Mouse (Mus musculus): Measurements from ENCODE around the gene Nhlh2. TPM values are rescaled to one million over a fixed set of nuclear protein-coding genes. Genes with fewer than 3 reads are reported as not detected.

Gene Nhlh2
- total and polyA plus RNA-seq, 3 experiments = not detected

GRCm38 (mm10) chr3:102047532-102047931 lies 37.7 kb downstream of the Nhlh2 start:
- H3K36me3 ChIP-seq (replicated peaks in 1 of 2; ENCODE audit: control insufficient read depth in 1 of 2, insufficient read depth in 1 of 2, low read length in 1 of 2) = no peaks in the 10 kb centered on the region
- H3K27me3 ChIP-seq (replicated peaks) = no peaks in the 10 kb centered on the region
- no peak overlapping the region for H3K4me3 ChIP-seq (replicated peaks in 1 of 3; ENCODE audit: low read depth in 2 of 3, low read length in 2 of 3, poor library complexity in 1 of 3)
- no peak for DNase-seq (ENCODE audit: extremely low read depth)
- no peak overlapping the region for H3K4me2 ChIP-seq (ENCODE audit: insufficient read depth, low read depth, poor library complexity, severe bottlenecking)
- no peaks in the 10 kb centered on the region for H3K4me1 ChIP-seq (ENCODE audit: control insufficient read depth in 1 of 2, insufficient read depth in 2 of 2)
- H3K79me2 ChIP-seq (replicated peaks; ENCODE audit: control insufficient read depth, extremely low read depth, insufficient read depth, poor library complexity, severe bottlenecking) = no peaks in the 10 kb centered on the region
- dilution Hi-C loops (cut with MboI; ENCODE audit: extremely low pct_ligation_motif_present, extremely low pct_unique_long_range_greater_than_20kb, low sequenced_read_pairs) = no loop called here
- peaks cover 7% of the 10 kb centered on the region for H3K9me3 ChIP-seq (replicated peaks; ENCODE audit: low read length)
- no peak overlapping the region for H3K9ac ChIP-seq (ENCODE audit: insufficient read depth, low read depth)
- TF ChIP-seq MXI1 (IDR thresholded peaks at IDR 0.05; ENCODE audit: low read depth, low read length) (no peak), UBTF (IDR thresholded peaks at IDR 0.05; ENCODE audit: low read depth, low read length) (no peak), MYC (IDR thresholded peaks at IDR 0.05; ENCODE audit: low read depth, low read length) (no peak), USF2 (conservative IDR thresholded peaks at IDR 0.05; ENCODE audit: low read depth, low read length) (no peak), ETS1 (conservative IDR thresholded peaks at IDR 0.05; ENCODE audit: low read depth, low read length) (no peak), CHD2 (IDR thresholded peaks at IDR 0.05; ENCODE audit: low read length) (no peak), RAD21 (IDR thresholded peaks at IDR 0.05; ENCODE audit: low read depth, low read length) (no peak), ZKSCAN1 (IDR thresholded peaks at IDR 0.05; ENCODE audit: borderline replicate concordance, low read depth, low read length) (no peak), IRF4 (IDR thresholded peaks at IDR 0.05; ENCODE audit: low read depth, low read length) (no peak), NELFE (IDR thresholded peaks at IDR 0.05; ENCODE audit: low read depth, low read length) (no peak), ZNF384 (IDR thresholded peaks at IDR 0.05; ENCODE audit: low read depth, low read length) (no peak)
- in situ Hi-C loops (cut with MboI; ENCODE audit: low pct_ligation_motif_present, low pct_unique_long_range_greater_than_20kb, low sequenced_read_pairs) = no loop called here
- H3K27ac ChIP-seq (ENCODE audit: insufficient read depth, low read depth) = no peak overlapping the region

- dilution Hi-C loops (cut with MboI; ENCODE audit: extremely low pct_ligation_motif_present, extremely low pct_unique_long_range_greater_than_20kb, low sequenced_read_pairs) = no loop called here
- no peaks in the 10 kb centered on the region for H3K79me2 ChIP-seq (replicated peaks; ENCODE audit: control insufficient read depth, extremely low read depth, insufficient read depth, poor library complexity, severe bottlenecking)
- no peak overlapping the region for H3K4me3 ChIP-seq (replicated peaks in 1 of 3; ENCODE audit: low read depth in 2 of 3, low read length in 2 of 3, poor library complexity in 1 of 3)
- peaks cover 0 to 12% of the 10 kb centered on the region in 2 experiments; a peak in 1 of 4 replicates for H3K4me1 ChIP-seq (ENCODE audit: control insufficient read depth in 1 of 2, insufficient read depth in 2 of 2)
- H3K27ac ChIP-seq (ENCODE audit: insufficient read depth, low read depth) = no peak overlapping the region
- in situ Hi-C loops (cut with MboI; ENCODE audit: low pct_ligation_motif_present, low pct_unique_long_range_greater_than_20kb, low sequenced_read_pairs) = loop anchor here (25.0 kb wide), 1 partner anchor 162 kb away; no protein-coding TSS in a partner anchor
- no peak overlapping the region for H3K9ac ChIP-seq (ENCODE audit: insufficient read depth, low read depth)
- no peaks in the 10 kb centered on the region for H3K36me3 ChIP-seq (replicated peaks in 1 of 2; ENCODE audit: control insufficient read depth in 1 of 2, insufficient read depth in 1 of 2, low read length in 1 of 2)
- H3K4me2 ChIP-seq (ENCODE audit: insufficient read depth, low read depth, poor library complexity, severe bottlenecking) = no peak overlapping the region
- H3K9me3 ChIP-seq (replicated peaks; ENCODE audit: low read length) = no peaks in the 10 kb centered on the region
- TF ChIP-seq MAX (IDR thresholded peaks at IDR 0.05; ENCODE audit: low read length) (no peak), RAD21 (IDR thresholded peaks at IDR 0.05; ENCODE audit: low read depth, low read length) (no peak), MEF2A (IDR thresholded peaks at IDR 0.05; ENCODE audit: borderline replicate concordance, low read depth, low read length) (no peak), MAFK (IDR thresholded peaks at IDR 0.05; ENCODE audit: insufficient replicate concordance, low read length) (no peak), USF1 (IDR thresholded peaks at IDR 0.05; ENCODE audit: low read depth, low read length) (no peak), UBTF (IDR thresholded peaks at IDR 0.05; ENCODE audit: low read depth, low read length) (no peak), POLR2AphosphoS2 (IDR thresholded peaks at IDR 0.05; ENCODE audit: low read depth, low read length) (no peak), SIN3A (IDR thresholded peaks at IDR 0.05; ENCODE audit: low read length) (no peak), ZMIZ1 (IDR thresholded peaks at IDR 0.05; ENCODE audit: low read depth, low read length) (no peak), BHLHE40 (IDR thresholded peaks at IDR 0.05; ENCODE audit: low read depth, low read length) (no peak), TCF12 (IDR thresholded peaks at IDR 0.05; ENCODE audit: low read depth, low read length) (no peak)
- H3K27me3 ChIP-seq (replicated peaks) = no peaks in the 10 kb centered on the region
- DNase-seq (ENCODE audit: extremely low read depth) = no peak
Measured at GRCm38 (mm10) chr3:102049207-102050104, 39.6 kb downstream of the Nhlh2 start.

Measured in CH12.LX (cell line).